Mouse (Mus musculus) layer of hippocampus, adult 2 months (tissue): ENCODE measurements at regions not wholly inside any gene's neighbourhood (a gene's known extent, or its start where the extent isn't known, plus 50 kb on each side); places are given as distances from the start of the nearest gene placed in this dataset.
A peak's percentile ranks its signal among the peaks of the same experiment; 100 is the strongest.

ENCODE experiments used
- DNase-seq, 2 experiments: peaks; one replicate each; pipeline ENCODE4 v3.0.0; 2022; ENCODE audit warnings: low spot score in 2 of 2
- H3K27ac ChIP-seq: fragments of 200-600 bp; 2 replicates; pipeline ENCODE4 v1.8.1; 2022
- H3K4me3 ChIP-seq: fragments of 200-600 bp; 2 replicates; pipeline ENCODE4 v1.8.1; 2022; ENCODE audit warnings: mild to moderate bottlenecking
- CTCF ChIP-seq: fragments of 200-600 bp; conservative IDR thresholded peaks from 2 replicates; pipeline ENCODE4 v1.8.1; 2022; ENCODE audit warnings: antibody characterized with exemption, mild to moderate bottlenecking, moderate library complexity

GRCm38 (mm10) chr5:133828226-133828625 lies 271.3 kb upstream of the Castor2 start:
- DNase-seq = no peak
- no peak overlapping the region for H3K4me3 ChIP-seq
- no peak for TF ChIP-seq CTCF

DNA sequence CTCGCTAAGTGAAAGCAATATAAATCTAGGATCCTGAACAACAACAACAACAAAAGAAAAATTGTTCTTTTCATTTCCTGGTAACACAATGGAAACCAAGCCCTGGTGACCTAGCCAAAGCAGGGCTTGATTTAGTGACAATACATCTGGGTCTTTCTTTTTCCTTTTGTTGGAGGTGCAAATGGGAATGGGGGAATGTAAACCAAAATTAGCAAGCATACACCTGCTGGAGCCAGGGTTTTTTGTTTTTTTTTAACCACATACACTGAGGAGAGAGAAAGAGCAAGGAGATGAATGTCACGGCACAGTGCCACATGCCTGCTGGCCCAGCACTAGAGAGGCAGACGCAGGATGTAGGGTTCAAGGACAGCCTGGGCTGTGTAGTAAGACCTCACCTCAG lies 275.6 kb upstream of the Castor2 start:
- peak overlapping the region; percentile 61; the same call in 1 of the 2 replicates for H3K27ac ChIP-seq
- no peak overlapping the region for H3K4me3 ChIP-seq
- DNase-seq = no peak
- no peak for TF ChIP-seq CTCF

More at GRCm38 (mm10) chr5:133828226-133828625, 271.3 kb upstream of the Castor2 start:
- no peak overlapping the region for H3K27ac ChIP-seq

DNA sequence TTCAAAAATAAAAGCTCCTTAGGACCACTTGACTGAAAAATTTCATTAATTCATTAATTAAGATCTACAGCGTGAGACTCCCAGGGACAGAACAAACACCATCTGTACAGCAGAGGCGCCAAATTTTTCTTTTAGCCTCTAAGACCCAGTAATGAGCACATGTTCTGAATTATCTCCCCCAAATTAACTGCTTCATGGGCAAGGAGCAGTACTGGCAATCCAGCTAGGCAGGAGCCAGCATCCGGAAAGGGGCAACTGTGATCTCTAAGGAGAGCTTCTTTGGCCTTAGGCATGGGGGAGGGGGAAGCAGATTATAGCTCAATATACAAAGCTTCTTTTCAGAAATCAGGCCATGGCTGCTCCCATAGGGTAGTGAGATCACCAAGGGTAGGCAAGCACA lies 278.2 kb upstream of the Castor2 start:
- Histone ChIP-seq H3K27ac (peak overlapping the region; percentile 28; the same call in 1 of the 2 replicates), H3K4me3 (no peak overlapping the region)
- DNase-seq = peak; percentile 24 to 25
- peak; percentile 16; the same call in 1 of the 2 replicates for TF ChIP-seq CTCF

DNA sequence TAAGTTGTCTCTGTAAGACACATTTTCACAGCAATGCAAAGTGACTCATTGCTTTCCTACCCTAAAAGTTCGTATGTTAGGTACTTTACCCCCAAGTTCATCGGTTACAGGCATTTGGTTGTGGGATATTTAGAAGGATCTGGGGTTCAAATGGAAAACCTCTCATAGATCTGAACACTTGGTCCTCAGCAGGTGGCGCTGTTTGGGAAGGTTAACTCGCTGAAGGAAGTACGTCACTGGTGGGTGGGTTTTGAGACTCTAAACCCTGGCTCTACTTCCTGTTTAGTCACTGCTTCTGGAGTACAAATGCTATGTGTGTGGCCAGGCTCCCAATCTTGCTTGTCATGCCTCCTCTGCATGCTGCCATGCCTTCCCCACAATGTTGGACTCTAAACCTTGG lies 284.0 kb upstream of the Castor2 start:
- H3K27ac ChIP-seq = no peak overlapping the region
- DNase-seq = no peak
- H3K4me3 ChIP-seq = no peak overlapping the region
- TF ChIP-seq CTCF = peak; percentile 56

GRCm38 (mm10) chr5:133814436-133814835 lies 285.1 kb upstream of the Castor2 start:
- Histone ChIP-seq H3K27ac (no peak overlapping the region), H3K4me3 (no peak overlapping the region)
- DNase-seq = no peak
- no peak for TF ChIP-seq CTCF

DNA sequence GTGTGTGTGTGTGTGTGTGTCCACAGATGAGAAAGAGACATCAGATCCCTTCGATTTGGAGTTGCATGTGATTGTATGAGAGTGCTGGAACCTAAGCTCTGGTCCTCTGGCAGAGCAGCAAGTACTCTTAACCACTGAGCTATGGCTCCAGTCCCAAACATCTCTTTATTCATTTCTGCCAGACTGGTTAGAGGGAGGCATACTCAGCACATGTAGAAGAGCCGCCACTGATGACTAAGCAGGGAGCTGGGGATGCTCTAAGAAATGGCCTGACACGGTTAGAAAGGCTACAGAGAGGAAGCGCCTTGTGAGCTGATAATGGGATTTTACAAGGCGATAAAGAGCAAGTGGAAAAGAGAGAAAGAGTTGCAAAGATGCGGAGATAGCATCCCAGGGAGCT lies 287.3 kb upstream of the Castor2 start:
- no peak for DNase-seq
- no peak overlapping the region for H3K27ac ChIP-seq
- H3K4me3 ChIP-seq = no peak overlapping the region
- no peak for TF ChIP-seq CTCF

DNA sequence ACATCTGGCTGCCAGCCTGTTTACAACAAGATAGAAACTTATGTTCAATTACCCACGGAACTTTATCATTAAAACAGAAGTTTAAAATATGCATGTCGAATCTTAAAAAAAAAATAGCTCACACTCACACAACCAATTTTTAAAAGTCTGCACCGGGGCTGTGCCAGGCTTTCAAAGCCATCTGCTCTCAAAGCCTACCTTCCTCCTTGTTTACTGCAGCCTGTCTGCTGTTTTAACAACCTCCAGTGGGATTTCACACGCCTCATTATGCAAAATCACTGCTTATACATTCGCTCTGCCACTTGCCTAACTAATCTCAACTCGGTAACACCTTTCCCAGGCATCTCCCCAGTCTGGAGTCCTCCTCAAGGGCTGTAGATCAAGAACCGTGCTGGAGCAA lies 292.6 kb upstream of the Castor2 start:
- peak; percentile 50 to 55 for DNase-seq
- TF ChIP-seq CTCF = no peak
- peak overlapping the region; percentile 74; the same call in 1 of the 2 replicates for H3K27ac ChIP-seq
- no peak overlapping the region for H3K4me3 ChIP-seq

GRCm38 (mm10) chr5:133802001-133802400 lies 297.5 kb upstream of the Castor2 start:
- no peak for DNase-seq
- H3K27ac ChIP-seq = no peak overlapping the region

GRCm38 (mm10) chr5:133795638-133796037 lies 303.9 kb upstream of the Castor2 start:
- Histone ChIP-seq H3K4me3 (no peak overlapping the region), H3K27ac (no peak overlapping the region)
- peak; percentile 93 for TF ChIP-seq CTCF
- DNase-seq = peak; percentile 36 to 69

More at GRCm38 (mm10) chr5:133802001-133802400, 297.5 kb upstream of the Castor2 start:
- H3K4me3 ChIP-seq = no peak overlapping the region
- peak; percentile 82 for TF ChIP-seq CTCF

DNA sequence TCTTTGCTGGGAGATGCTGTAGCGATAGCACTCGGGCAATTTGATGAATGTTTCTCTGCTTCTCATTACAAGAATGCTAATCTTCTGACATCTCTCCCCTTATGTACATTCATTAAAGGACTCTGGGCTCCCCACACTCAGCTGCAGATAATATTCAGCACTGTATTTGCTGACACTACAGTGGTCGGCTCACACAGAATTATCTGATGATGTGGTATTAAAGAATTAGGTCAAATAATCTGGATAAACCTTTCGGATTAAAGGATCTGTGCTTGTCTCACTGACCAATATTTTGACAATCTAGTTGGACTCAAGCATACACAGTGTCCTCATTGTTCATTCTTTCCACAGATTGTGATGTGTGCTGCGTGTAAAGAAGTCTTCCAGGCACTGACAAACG lies 308.8 kb upstream of the Castor2 start:
- TF ChIP-seq CTCF = no peak
- Histone ChIP-seq H3K27ac (no peak overlapping the region), H3K4me3 (no peak overlapping the region)
- DNase-seq = no peak

- Histone ChIP-seq H3K27ac (no peak overlapping the region), H3K4me3 (no peak overlapping the region)
- no peak for DNase-seq
- TF ChIP-seq CTCF = no peak
Measured at GRCm38 (mm10) chr5:133788006-133788405, 311.5 kb upstream of the Castor2 start.

DNA sequence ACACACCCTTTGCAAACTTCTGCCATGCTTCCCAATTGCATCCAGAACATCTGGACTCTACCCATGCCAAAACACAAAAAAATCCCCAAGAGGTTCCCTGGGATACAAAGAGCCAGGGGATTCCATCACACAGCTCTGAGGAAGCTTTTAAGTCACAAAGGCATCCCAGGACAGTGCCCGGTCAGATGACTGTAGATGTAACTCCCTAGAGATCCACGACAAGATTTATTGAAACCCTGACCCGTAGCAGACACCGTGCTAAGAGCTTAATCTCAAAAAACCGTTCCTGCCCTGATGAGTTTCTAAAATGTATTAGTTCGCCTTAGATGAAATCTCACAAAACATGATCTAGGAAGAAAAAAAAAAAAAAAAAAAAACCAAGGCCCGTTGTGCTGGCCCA lies 312.0 kb upstream of the Castor2 start:
- H3K27ac ChIP-seq = no peak overlapping the region
- no peak for DNase-seq
- no peak for TF ChIP-seq CTCF

DNA sequence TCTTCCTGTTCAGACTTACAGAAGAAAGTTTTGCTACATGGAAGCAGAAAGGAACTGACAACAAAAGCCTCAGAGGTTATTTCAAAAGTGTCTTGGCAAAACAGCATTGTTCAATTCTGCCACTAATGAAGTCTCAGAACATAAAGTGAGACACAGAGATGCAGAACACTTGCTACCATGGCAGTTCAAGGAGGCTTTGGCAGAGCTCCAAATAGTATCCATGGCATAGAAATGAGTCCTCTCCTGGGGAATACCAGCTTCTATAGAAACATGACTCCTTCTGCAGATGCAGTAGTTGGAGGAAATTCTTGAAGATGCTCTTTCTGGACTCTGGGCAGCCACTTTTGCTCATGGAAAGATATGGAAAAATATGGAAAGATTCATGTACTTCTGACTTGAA lies 322.9 kb upstream of the Castor2 start:
- DNase-seq = no peak
- no peak for TF ChIP-seq CTCF
- H3K27ac ChIP-seq = no peak overlapping the region
- H3K4me3 ChIP-seq = no peak overlapping the region

More for the DNA sequence above, 312.0 kb upstream of the Castor2 start:
- H3K4me3 ChIP-seq = no peak overlapping the region

DNA sequence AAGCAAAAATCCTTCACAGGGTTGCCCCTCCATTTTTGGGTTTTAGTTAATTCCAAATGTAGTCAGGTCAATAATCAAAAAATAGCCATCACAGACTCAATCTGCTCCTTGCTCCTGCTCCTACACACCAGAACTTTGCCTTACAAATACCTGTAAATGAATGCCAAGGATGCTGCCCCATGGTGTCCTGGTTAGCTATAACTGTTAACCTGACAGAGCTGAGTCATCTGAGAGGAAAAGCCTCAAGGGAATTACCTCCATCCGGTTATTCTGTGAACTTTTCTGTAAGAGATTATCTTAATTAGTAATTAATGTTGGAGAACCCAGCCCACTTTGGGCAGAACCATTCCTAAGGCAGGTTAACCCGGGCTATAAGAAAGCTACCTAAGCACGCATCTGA lies 325.4 kb upstream of the Castor2 start:
- no peak for DNase-seq
- H3K27ac ChIP-seq = no peak overlapping the region
- no peak overlapping the region for H3K4me3 ChIP-seq
- TF ChIP-seq CTCF = no peak

DNA sequence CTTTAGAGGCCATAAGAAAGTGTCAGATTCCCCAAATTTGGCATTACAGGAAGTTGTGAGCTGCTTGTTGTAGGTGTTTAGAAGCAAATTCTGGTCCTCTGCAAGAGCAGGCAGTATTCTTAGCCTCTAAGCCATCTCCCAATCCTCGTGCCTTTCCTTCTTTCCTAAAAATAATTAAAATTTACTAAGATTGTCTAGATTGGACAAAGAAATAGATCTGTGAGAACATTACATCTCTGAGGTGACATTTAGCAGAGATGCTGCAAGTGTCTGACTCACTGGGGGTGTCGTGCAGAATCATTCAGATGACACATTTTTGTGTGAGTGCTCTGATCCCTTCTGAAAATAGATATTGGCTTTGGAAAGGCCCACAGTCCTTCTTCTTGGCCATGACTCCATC lies 330.7 kb upstream of the Castor2 start:
- no peak overlapping the region for H3K4me3 ChIP-seq
- no peak for DNase-seq
- H3K27ac ChIP-seq = peak overlapping the region; percentile 44; the same call in 1 of the 2 replicates
- no peak for TF ChIP-seq CTCF
